Mouse (Mus musculus) CH12.LX (cell line): ENCODE measurements around the gene Olfr68. TPM values are rescaled to one million over a fixed set of nuclear protein-coding genes. Genes with fewer than 3 reads are reported as not detected.

Experiments
- DNase-seq: peaks from one replicate; pipeline ENCODE4 v3.0.0-alpha.2; 2013; ENCODE audit errors: extremely low read depth
- H3K27ac ChIP-seq: 2 replicates; pipeline ENCODE4 v1.5.1; 2012; ENCODE audit warnings: low read depth, mild to moderate bottlenecking, control low read depth, moderate library complexity; ENCODE audit not compliant: insufficient read depth
- H3K27me3 ChIP-seq: replicated peaks from 2 replicates; pipeline ENCODE3; 2012; ENCODE audit warnings: inconsistent platforms
- H3K36me3 ChIP-seq, 2 experiments: replicated peaks in 1 of 2; 2 replicates each; pipeline versions ENCODE3 to v1.6.1; 2012; ENCODE audit warnings: inconsistent platforms in 1 of 2, low read length in 1 of 2, mild to moderate bottlenecking in 1 of 2, mixed read lengths in 1 of 2, moderate library complexity in 1 of 2; ENCODE audit not compliant: control insufficient read depth in 1 of 2, insufficient read depth in 1 of 2
- H3K4me1 ChIP-seq, 2 experiments: 2 replicates each; pipeline ENCODE4 v1.6.1; 2012; ENCODE audit warnings: inconsistent platforms in 1 of 2, moderate library complexity in 1 of 2; ENCODE audit not compliant: insufficient read depth in 2 of 2, control insufficient read depth in 1 of 2
- H3K4me2 ChIP-seq: 2 replicates; pipeline ENCODE4 v1.6.1; 2012; ENCODE audit warnings: low read depth, mild to moderate bottlenecking, control low read depth; ENCODE audit not compliant: poor library complexity, insufficient read depth, severe bottlenecking
- H3K4me3 ChIP-seq, 3 experiments: fragments of 150-350 bp in 1 of 3; sonication (generic) in 1 of 3; replicated peaks in 1 of 3; 2 replicates each; pipeline versions ENCODE3 to v1.5.1; 2011 to 2012; ENCODE audit warnings: low read depth in 2 of 3, low read length in 2 of 3, mild to moderate bottlenecking in 2 of 3, moderate library complexity in 2 of 3, control low read depth in 1 of 3, improper control_type of control experiment in 1 of 3, inconsistent platforms in 1 of 3, mixed read lengths in 1 of 3; ENCODE audit not compliant: poor library complexity in 1 of 3
- H3K79me2 ChIP-seq: replicated peaks from 2 replicates; pipeline ENCODE4 v1.6.1; 2012; ENCODE audit warnings: mild to moderate bottlenecking, moderate library complexity; ENCODE audit not compliant: control insufficient read depth, poor library complexity, insufficient read depth, severe bottlenecking; ENCODE audit errors: extremely low read depth
- H3K9ac ChIP-seq: 2 replicates; pipeline ENCODE4 v1.6.1; 2012; ENCODE audit warnings: low read depth, mild to moderate bottlenecking, control low read depth, moderate library complexity; ENCODE audit not compliant: insufficient read depth
- H3K9me3 ChIP-seq: replicated peaks from 2 replicates; pipeline ENCODE3; 2012; ENCODE audit warnings: low read length, inconsistent platforms, mixed read lengths
- BHLHE40 ChIP-seq: IDR thresholded peaks from 2 replicates; pipeline ENCODE4 v1.6.1; 2011; ENCODE audit warnings: mild to moderate bottlenecking, low read depth, low read length, improper control_type of control experiment
- CHD1 ChIP-seq: IDR thresholded peaks from 2 replicates; pipeline ENCODE4 v1.6.1; 2012; ENCODE audit warnings: low read depth, low read length, improper control_type of control experiment, inconsistent platforms
- CHD2 ChIP-seq: IDR thresholded peaks from 2 replicates; pipeline ENCODE4 v1.6.1; 2011; ENCODE audit warnings: low read length, improper control_type of control experiment
- CTCF ChIP-seq, 2 experiments: IDR thresholded peaks in 1 of 2; conservative IDR thresholded peaks in 1 of 2; 2 replicates each; pipeline ENCODE4 v1.5.1; 2011 to 2012; ENCODE audit warnings: low read depth in 2 of 2, low read length in 2 of 2, improper control_type of control experiment in 1 of 2, inconsistent platforms in 1 of 2, mild to moderate bottlenecking in 1 of 2, moderate library complexity in 1 of 2
- E2F4 ChIP-seq: IDR thresholded peaks from 2 replicates; pipeline ENCODE4 v1.6.1; 2011; ENCODE audit warnings: low read depth, low read length, improper control_type of control experiment; ENCODE audit not compliant: insufficient replicate concordance
- ETS1 ChIP-seq: conservative IDR thresholded peaks from 2 replicates; pipeline ENCODE4 v1.6.1; 2012; ENCODE audit warnings: low read depth, mild to moderate bottlenecking, inconsistent platforms, low read length, improper control_type of control experiment, moderate library complexity
- GABPA ChIP-seq: IDR thresholded peaks from 2 replicates; pipeline ENCODE4 v1.6.1; 2012; ENCODE audit warnings: low read depth, low read length, improper control_type of control experiment, inconsistent platforms; ENCODE audit not compliant: insufficient replicate concordance
- IRF4 ChIP-seq: IDR thresholded peaks from 2 replicates; pipeline ENCODE4 v1.6.1; 2014; ENCODE audit warnings: low read depth, mild to moderate bottlenecking, inconsistent platforms, low read length, improper control_type of control experiment
- JUN ChIP-seq: IDR thresholded peaks from 2 replicates; pipeline ENCODE4 v1.6.1; 2011; ENCODE audit warnings: low read depth, mild to moderate bottlenecking, low read length, improper control_type of control experiment, moderate library complexity; ENCODE audit not compliant: insufficient read depth
- KAT2A ChIP-seq: IDR thresholded peaks from 2 replicates; pipeline ENCODE4 v1.6.1; 2012; ENCODE audit warnings: low read length, improper control_type of control experiment, inconsistent platforms; ENCODE audit not compliant: insufficient replicate concordance
- MAX ChIP-seq: IDR thresholded peaks from 2 replicates; pipeline ENCODE4 v1.6.1; 2011; ENCODE audit warnings: low read length, improper control_type of control experiment
- MXI1 ChIP-seq: IDR thresholded peaks from 2 replicates; pipeline ENCODE4 v1.6.1; 2011; ENCODE audit warnings: mild to moderate bottlenecking, low read depth, low read length, improper control_type of control experiment
- MYC ChIP-seq: IDR thresholded peaks from 2 replicates; pipeline ENCODE4 v1.6.1; 2011; ENCODE audit warnings: low read depth, mild to moderate bottlenecking, improper control_type of control experiment, low read length
- NELFE ChIP-seq: IDR thresholded peaks from 2 replicates; pipeline ENCODE4 v1.6.1; 2011; ENCODE audit warnings: low read depth, low read length, improper control_type of control experiment
- NRF1 ChIP-seq: IDR thresholded peaks from 2 replicates; pipeline ENCODE4 v1.6.1; 2014; ENCODE audit warnings: low read depth, mild to moderate bottlenecking, inconsistent platforms, low read length, improper control_type of control experiment, moderate library complexity
- POLR2A ChIP-seq: IDR thresholded peaks from 2 replicates; pipeline ENCODE4 v1.6.1; 2011; ENCODE audit warnings: low read depth, mild to moderate bottlenecking, improper control_type of control experiment, low read length
- POLR2AphosphoS2 ChIP-seq: IDR thresholded peaks from 2 replicates; pipeline ENCODE4 v1.6.1; 2011; ENCODE audit warnings: low read depth, low read length, improper control_type of control experiment
- RAD21 ChIP-seq: IDR thresholded peaks from 2 replicates; pipeline ENCODE4 v1.6.1; 2011; ENCODE audit warnings: low read depth, mild to moderate bottlenecking, low read length, improper control_type of control experiment, moderate library complexity
- RCOR1 ChIP-seq: conservative IDR thresholded peaks from 2 replicates; pipeline ENCODE4 v1.6.1; 2012; ENCODE audit warnings: low read depth, mild to moderate bottlenecking, inconsistent platforms, low read length, improper control_type of control experiment
- SMC3 ChIP-seq: IDR thresholded peaks from 2 replicates; pipeline ENCODE4 v1.6.1; 2011; ENCODE audit warnings: low read depth, low read length, improper control_type of control experiment
- TBP ChIP-seq: conservative IDR thresholded peaks from 2 replicates; pipeline ENCODE4 v1.6.1; 2011; ENCODE audit warnings: low read depth, low read length, improper control_type of control experiment
- UBTF ChIP-seq: IDR thresholded peaks from 2 replicates; pipeline ENCODE4 v1.6.1; 2012; ENCODE audit warnings: low read depth, mild to moderate bottlenecking, inconsistent platforms, low read length, improper control_type of control experiment, moderate library complexity
- USF1 ChIP-seq: IDR thresholded peaks from 2 replicates; pipeline ENCODE4 v1.6.1; 2014; ENCODE audit warnings: low read depth, mild to moderate bottlenecking, inconsistent platforms, low read length, improper control_type of control experiment
- USF2 ChIP-seq: conservative IDR thresholded peaks from 2 replicates; pipeline ENCODE4 v1.6.1; 2011; ENCODE audit warnings: low read depth, low read length, improper control_type of control experiment
- ZC3H11A ChIP-seq: IDR thresholded peaks from 2 replicates; pipeline ENCODE4 v1.6.1; 2012; ENCODE audit warnings: low read depth, mild to moderate bottlenecking, inconsistent platforms, low read length, improper control_type of control experiment
- ZKSCAN1 ChIP-seq: IDR thresholded peaks from 2 replicates; pipeline ENCODE4 v1.6.1; 2012; ENCODE audit warnings: low read depth, inconsistent platforms, low read length, improper control_type of control experiment, borderline replicate concordance
- dilution Hi-C: fragments of 300-500 bp; cut with MboI; formaldehyde crosslinking; loops from 2 replicates; pipeline ENCODE4 v1.14.3; 2020; ENCODE audit warnings: low sequenced_read_pairs; ENCODE audit not compliant: extremely low pct_unique_long_range_greater_than_20kb, extremely low pct_ligation_motif_present
- in situ Hi-C: fragments of 300-500 bp; cut with MboI; formaldehyde crosslinking; loops from 3 replicates; pipeline ENCODE4 v1.14.3; 2019; ENCODE audit warnings: low sequenced_read_pairs, low pct_ligation_motif_present, low pct_unique_long_range_greater_than_20kb, mixed read lengths
- polyA plus RNA-seq: library from polyadenylated mRNA; unstranded; fragments of >175 nt; gene quantifications from 2 replicates; pipeline ENCODE4 v1.2.1, GENCODE M21; 2012; ENCODE audit warnings: low read depth; ENCODE audit not compliant: insufficient read length
- total RNA-seq, 2 experiments: library from RNA; depleted of rRNA; stranded (reverse); fragments of 300-350 nt in 1 of 2; fragments of >200 nt in 1 of 2; gene quantifications; 2 replicates each; pipeline ENCODE4 v1.2.3; 2012 to 2014

Gene Olfr68
- total and polyA plus RNA-seq, 3 experiments, result not detected

DNA sequence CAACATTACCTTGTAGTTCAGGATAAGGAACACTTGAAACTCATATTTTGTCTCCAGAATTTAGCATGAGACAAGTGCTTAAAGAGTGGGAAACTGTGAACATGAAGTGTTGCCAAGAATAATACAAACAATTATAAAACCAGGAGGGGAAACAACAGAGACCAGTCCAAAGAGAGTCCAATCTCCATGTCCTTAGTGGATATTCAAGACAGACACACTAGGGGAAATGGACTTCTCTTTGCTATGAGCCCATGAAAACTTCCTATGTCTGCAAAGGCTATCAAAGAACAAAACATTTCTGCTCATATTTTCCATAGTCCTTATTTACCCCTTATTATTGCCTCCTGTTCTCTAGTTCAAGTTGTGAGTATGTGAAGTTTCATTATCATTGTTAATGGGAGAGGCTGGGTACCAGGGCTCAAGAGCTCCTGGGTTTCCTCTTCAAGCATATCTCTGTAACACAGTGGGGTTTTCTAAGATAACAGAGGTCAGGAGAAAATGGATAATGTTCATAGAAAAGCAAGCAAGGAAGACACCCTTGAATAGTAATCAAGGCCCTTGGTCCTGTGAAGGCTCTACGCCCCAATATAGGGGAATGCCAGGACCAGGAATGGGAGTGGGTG, 31.8 kb upstream of the Olfr68 start:
- dilution Hi-C loops (no loop called here), in situ Hi-C loops (no loop called here)
- no peaks in the 10 kb centered on the region for H3K9me3 ChIP-seq
- H3K27me3 ChIP-seq, result no peaks in the 10 kb centered on the region
- no peaks in the 10 kb centered on the region for H3K79me2 ChIP-seq
- TF ChIP-seq RAD21 (no peak), JUN (no peak), POLR2AphosphoS2 (no peak), USF2 (no peak), POLR2A (no peak), CHD1 (no peak), E2F4 (no peak), CHD2 (no peak), NELFE (no peak), CTCF (conservative IDR thresholded peaks at IDR 0.05 in 1 of 2, IDR thresholded peaks at IDR 0.05 in 1 of 2; ENCODE audit: low read depth in 2 of 2, low read length in 2 of 2) (no peak), KAT2A (no peak), ZKSCAN1 (no peak), ZC3H11A (no peak), TBP (no peak), IRF4 (no peak), NRF1 (no peak), SMC3 (no peak), MAX (no peak), UBTF (no peak)
- no peak overlapping the region for H3K9ac ChIP-seq
- H3K4me2 ChIP-seq, result no peak overlapping the region
- no peak for DNase-seq
- no peak overlapping the region for H3K4me3 ChIP-seq
- peaks cover 2 to 53% of the 10 kb centered on the region in 2 experiments; a peak in 3 of 4 replicates for H3K4me1 ChIP-seq
- no peaks in the 10 kb centered on the region for H3K36me3 ChIP-seq
- H3K27ac ChIP-seq, result no peak overlapping the region

DNA sequence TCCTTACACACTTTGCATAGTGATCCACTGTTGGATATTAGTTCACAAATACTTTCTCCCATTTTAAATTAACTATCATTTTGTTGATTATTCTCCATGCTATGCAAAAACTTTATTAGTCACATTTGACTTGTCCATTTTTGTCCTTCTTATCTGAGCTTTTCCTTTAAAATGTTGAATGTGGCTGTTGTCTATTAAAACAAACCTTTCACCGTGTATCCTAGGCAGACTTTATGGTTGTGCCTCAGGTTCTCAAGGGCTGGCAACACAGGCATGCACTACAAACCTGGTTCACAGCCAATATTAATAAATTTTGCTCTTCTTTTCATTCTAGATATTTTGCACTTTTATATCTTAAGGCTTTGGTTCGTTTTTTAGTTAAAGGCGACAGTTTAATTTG, 31.2 kb upstream of the Olfr68 start:
- Histone ChIP-seq H3K4me3 (no peak overlapping the region), H3K9me3 (no peaks in the 10 kb centered on the region), H3K9ac (no peak overlapping the region), H3K27me3 (no peaks in the 10 kb centered on the region), H3K27ac (no peak overlapping the region), H3K36me3 (no peaks in the 10 kb centered on the region), H3K4me2 (no peak overlapping the region), H3K79me2 (no peaks in the 10 kb centered on the region), H3K4me1 (peaks cover 2 to 53% of the 10 kb centered on the region in 2 experiments; a peak in 3 of 4 replicates)
- in situ Hi-C loops (no loop called here), dilution Hi-C loops (no loop called here)
- DNase-seq, result no peak
- TF ChIP-seq ZC3H11A (no peak), KAT2A (no peak), BHLHE40 (no peak), POLR2A (no peak), GABPA (no peak), NRF1 (no peak), MXI1 (no peak), USF1 (no peak), MYC (no peak), ETS1 (no peak), RCOR1 (no peak), IRF4 (no peak)
